Comparison of ENCODE assay signal across 26 mouse cellular contexts in genomic region chr6:83521784-83522183, GRCm38 (mm10). TPM values are rescaled to one million over a fixed set of nuclear protein-coding genes. Genes with fewer than 3 reads are reported as not detected.
"Had no signal": no experiment of that assay in that cellular context is flagged by ENCODE, and none has a peak within 500 bp of the region (broad histone marks: within the 10 kb centered on the region; RNA-seq: fewer than 3 reads in every experiment).

No protein-coding gene starts in this region.

- H3K36me3 ChIP-seq: limb, embryonic 10.5 days; limb, embryonic 13.5 days; liver, embryonic 12.5 days; liver, embryonic 15.5 days; lung, embryonic 15.5 days; midbrain, embryonic 10.5 days; midbrain, embryonic 13.5 days; neural tube, embryonic 13.5 days had no signal

- H3K4me2 ChIP-seq: limb, embryonic 13.5 days; liver, embryonic 12.5 days; liver, embryonic 15.5 days; lung, embryonic 15.5 days; midbrain, embryonic 13.5 days; neural tube, embryonic 13.5 days had no signal

- H3K4me3 ChIP-seq: layer of hippocampus, adult 2 months; limb, embryonic 10.5 days; limb, embryonic 13.5 days; liver, embryonic 12.5 days; liver, embryonic 15.5 days; lung, embryonic 15.5 days; megakaryocyte, embryonic 14.5 days; midbrain, embryonic 10.5 days; midbrain, embryonic 13.5 days; myocyte; neural tube, embryonic 13.5 days had no signal

- H3K27ac ChIP-seq: kidney, postnatal 0 days; layer of hippocampus, adult 2 months; limb, embryonic 10.5 days; limb, embryonic 13.5 days; liver, embryonic 12.5 days; liver, embryonic 15.5 days; lung, embryonic 15.5 days; midbrain, embryonic 10.5 days; midbrain, embryonic 13.5 days; neural tube, embryonic 13.5 days had no signal

- H3K9ac ChIP-seq: limb, embryonic 13.5 days; liver, embryonic 12.5 days; liver, embryonic 15.5 days; lung, embryonic 15.5 days; midbrain, embryonic 13.5 days; neural tube, embryonic 13.5 days had no signal

- H3K9me3 ChIP-seq: limb, embryonic 10.5 days; limb, embryonic 13.5 days; liver, embryonic 12.5 days; liver, embryonic 15.5 days; lung, embryonic 15.5 days; midbrain, embryonic 10.5 days; midbrain, embryonic 13.5 days; neural tube, embryonic 13.5 days had no signal

- H3K4me1 ChIP-seq: limb, embryonic 13.5 days; lung, embryonic 15.5 days; midbrain, embryonic 13.5 days; neural tube, embryonic 13.5 days had no signal

- ATAC-seq: liver, embryonic 12.5 days; midbrain, embryonic 13.5 days; midbrain, embryonic 16.5 days had no signal

- DNase-seq: kidney, postnatal 25 days; layer of hippocampus, adult 9-11 months; liver; lung, adult 18-20 months; lung, postnatal 10 days; lung, postnatal 36 days; thymus, adult 2 months; thymus, postnatal 14 days; thymus, postnatal 4 days had no signal

- H3K27me3 ChIP-seq: limb, embryonic 13.5 days; liver, embryonic 12.5 days; lung, embryonic 15.5 days; midbrain, embryonic 13.5 days; neural tube, embryonic 13.5 days had no signal

RNA-seq across cellular contexts. Expression of gene Actg2, which starts 14.3 kb away (rescaled TPM):
- total RNA-seq: layer of hippocampus, adult 2 months; layer of hippocampus, postnatal 25 days; left cerebral cortex, postnatal 25 days; monocyte, adult 5-6 weeks; neutrophil, adult 5-6 weeks had no signal
